Mouse (Mus musculus) right cerebral cortex, adult 2 months (tissue): ENCODE results near the gene Ikzf1.
A peak's percentile ranks its signal among the peaks of the same experiment; 100 is the strongest.

Experiments
- DNase-seq, 2 experiments: peaks; one replicate each; pipeline ENCODE4 v3.0.0; 2021 to 2022; ENCODE audit warnings: low spot score in 2 of 2

The Ikzf1 gene

DNA sequence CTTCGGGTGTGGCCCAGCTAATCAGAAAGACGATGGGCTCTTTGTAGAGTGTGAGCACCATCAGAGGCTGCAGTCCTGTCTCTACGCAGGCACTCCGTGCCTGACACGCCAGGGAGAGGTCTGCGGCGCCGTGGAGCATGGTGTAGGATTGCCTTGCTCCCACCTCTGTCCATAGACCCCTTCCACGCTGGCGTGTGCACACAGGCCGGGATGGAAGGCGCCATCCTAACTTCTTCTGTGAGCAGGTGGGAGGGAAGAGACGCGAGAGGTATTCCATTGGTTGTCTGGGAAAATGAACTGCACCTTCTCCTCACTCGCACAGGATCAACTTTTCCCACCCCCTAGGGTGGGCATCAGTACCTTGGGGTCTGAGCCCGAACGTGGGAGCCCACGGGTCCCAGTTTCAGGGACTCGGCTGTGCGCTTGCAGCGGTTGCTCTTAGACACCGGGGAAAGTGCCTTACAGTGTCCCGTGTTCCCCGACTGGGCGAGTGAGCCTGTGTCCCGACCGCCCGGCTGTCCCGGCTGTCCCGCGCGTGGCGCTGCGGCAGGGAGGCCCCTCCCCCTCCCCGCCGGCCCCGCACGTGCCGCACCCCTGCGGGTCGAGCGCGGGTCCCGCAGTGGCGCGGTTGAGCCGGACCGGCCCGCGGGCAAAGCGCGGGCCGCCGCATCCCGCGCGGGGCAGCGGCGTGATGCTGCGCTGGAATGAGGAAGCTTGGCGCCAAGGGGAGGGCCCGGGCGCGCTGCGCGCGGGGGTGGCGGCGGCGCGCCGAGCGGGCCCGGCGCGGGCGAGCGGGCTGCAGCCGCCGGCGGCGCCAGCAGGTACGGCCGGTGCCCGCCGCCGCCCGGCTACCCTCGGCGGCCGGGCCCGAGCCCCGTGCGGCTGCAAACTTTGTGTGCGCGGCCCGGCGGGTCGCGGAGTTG lies at the start of gene Ikzf1:
Gene Ikzf1, plus strand, starts transcription at position 74 of the 923 bp plus-strand sequence.
- DNase-seq = no peak

DNA sequence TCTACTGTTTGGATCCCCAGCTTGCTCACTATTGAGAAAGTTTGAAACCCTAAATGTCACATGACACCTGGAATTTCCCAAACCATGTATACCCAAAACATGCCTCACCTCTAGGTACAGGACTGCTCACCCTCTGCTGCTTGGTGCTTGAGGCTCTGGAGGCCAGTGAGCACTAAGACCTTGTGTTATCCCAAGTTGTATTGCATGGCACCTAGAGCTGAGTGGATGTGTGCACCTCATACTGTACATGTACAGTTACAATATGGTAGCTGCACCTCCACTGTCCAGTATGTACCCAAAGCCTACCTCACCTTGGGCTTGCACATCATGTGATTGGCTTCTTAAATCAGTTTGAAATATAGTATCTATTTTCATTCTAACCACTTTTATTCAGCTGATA lies 40.5 kb upstream of the Ikzf1 start:
- no peak for DNase-seq

DNA sequence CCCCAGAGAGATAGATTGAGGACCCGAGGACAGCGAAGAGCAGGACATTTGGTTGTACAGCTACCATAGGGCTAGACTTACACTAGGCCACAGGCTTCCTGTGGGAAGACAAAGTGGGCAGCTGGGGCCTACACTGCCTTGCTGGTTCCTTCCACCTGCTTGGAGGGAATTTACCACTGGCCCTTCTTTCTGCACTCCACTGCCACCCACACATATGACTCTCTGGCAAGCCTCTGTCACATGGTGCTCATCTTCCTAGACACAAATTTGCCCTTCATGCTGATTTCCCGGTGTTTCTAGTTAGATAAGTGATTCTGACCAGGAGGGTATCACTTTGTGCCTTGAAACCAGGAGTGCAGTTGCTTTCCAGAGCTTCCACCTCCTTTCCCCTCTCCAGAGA lies 28.4 kb upstream of the Ikzf1 start:
- DNase-seq = no peak

DNA sequence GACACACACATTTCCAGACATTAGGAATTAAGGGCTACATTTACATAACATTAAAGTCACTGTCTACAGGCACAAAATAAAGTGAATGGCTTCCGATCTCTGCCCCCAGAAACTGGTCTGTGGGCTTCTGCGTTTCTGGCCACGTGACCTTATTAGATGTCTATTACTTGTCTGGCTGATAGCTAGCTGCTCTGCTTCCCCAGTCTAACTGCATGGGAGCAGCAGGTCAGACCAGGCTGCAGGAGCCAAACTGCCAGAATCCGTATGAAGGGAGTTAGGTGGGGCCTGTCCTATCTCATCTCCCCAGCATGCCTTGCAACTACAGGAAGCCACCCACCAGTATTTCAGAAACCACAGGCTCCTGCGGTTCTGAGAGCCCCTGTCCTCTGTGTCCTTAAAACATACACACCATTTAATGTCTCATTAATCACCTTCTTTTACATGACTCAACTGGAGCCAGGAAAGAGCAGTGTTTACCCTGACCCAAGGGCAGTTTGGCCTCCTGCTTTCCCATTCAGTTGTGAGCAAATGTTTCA lies 27.7 kb upstream of the Ikzf1 start:
- no peak for DNase-seq

DNA sequence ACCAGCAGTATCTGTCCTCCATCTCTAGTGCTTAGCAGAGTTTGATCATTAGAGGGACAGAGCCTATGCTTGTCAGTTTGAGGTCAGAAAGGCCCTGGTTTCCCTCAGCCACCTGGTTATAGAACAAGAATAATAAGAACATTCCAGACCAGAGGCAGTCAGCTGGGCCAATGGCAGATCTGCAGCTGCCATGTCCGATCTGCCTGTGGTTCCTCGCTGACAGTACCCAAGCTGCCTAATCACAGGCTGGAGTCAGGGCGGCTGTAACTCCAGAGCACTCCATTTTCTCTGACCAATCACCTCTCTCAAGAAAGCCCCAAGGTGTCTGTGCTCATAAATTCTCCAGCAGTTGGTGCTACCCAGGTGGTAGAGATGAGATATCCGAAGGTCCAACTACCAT lies 27.2 kb upstream of the Ikzf1 start:
- no peak for DNase-seq

DNA sequence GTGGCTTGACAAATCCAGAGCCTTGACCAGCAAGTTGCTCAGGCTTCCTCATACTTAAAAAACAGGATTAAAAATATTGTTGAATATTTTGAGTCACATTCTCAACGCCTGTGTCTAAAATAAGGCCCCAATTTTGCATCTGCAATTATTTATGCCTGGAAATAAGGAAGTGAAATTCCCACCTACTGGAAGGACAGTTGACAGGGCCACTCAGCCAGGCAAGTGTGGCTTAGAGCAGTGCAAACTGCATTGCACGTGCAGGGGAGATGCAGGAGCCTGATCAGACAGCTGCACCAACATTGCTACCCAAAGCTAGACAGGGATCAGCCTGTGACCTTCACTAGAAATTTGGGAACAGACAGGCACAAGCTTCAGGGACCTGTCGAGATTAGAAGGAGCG lies 26.0 kb upstream of the Ikzf1 start:
- DNase-seq = no peak

DNA sequence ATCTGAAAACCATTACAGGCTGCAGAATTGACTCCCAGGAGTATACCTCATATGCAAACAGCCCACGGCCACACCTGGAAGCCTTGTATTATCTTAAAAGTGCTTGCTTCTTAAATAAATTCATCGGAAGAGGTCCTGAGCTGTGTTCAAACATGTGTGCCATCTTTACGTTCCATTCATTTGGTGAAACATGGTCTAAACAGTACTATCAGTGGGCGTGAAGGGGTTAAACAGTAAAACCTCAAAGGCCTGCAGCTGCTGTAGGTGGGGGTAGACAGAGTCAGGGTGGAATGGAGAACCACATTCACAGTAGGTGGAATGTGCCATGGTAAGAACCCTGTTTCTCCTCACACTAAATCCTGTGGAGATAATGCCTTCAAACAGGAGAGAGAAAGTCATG lies 24.2 kb upstream of the Ikzf1 start:
- DNase-seq = no peak

DNA sequence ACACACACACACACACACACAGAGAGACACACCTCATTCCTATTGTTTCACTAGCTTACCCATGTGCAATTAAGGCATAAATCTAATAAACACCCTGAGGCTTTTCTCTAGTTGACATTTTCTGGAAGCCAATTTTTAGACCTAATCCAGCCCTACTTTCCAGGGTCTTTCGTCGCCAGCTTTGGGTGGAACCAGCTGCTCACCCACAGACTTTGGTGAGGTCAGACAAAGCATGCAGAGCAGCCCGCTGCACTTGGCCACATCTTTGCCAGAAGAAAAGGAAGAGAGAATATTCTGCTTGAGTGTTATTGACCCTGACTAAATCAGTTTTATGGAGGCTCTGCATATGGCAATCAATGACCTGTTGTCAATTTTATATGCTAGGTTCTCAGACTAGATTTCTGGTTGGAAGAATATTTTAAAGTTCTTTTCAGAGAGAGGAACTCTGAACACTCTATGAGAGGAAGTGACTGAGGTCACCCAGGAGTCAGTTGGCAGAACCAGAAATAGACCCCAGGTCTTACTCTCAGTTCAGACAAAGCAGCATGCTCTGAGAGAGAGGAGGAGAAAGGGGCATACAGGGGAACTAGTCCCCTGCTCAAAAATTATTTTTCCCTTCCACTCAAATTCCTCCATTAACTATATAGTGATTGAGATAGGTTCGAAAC lies 17.4 kb upstream of the Ikzf1 start:
- no peak for DNase-seq

DNA sequence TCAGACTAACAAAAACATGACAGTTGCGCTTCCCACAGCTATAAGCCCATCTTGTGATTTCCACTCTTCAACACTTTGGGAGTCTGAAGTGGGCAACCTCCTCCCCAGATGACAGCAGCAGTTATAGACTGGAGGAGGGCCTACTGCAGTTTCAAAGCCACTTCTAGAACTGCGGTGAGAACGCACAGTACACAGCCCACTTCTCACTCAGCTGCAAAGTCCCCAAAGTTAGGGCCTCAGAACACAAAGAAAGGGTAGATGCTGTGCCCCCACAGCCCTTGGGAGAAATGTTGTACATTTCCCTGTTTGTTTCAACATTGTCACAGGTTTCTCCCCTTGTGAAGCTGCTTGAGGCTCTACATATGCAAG lies 16.9 kb upstream of the Ikzf1 start:
- DNase-seq = no peak

DNA sequence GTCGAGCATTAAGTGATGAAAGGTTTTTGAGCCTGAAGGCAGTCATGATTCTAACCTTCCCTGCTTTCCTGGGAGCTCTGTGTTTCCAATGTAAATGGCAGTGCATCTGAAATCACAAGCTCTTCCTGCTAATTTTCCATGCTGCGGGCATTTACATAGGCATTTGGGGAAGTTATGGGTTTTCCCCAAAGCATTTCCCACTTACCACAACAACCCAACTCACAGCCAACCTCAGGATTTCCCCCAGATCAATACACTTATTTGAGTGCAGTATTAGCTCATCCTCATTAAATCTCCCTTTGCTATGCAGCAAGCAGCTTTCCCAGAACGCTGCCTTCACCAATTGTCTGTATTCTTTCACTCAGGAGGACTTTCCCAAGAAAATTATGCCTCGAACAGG lies 11.8 kb upstream of the Ikzf1 start:
- DNase-seq = no peak

DNA sequence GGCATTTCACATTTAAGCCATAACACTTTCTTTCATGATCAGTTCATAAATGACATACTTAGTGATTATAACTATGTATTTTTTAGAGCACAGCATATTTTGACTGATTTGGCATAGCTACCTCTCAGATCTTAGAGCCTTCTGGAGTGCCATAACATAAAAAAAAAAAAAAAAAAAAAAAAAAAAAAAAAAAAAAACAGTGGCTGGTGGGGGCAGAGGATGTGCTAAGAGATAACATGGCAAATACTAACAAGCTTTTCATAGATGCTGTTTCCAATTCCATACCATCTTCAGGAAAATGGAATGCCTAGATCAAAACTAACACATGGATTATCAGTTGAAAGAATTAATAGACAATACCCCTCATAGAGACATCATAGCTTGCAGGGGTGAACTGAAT lies 9.7 kb upstream of the Ikzf1 start:
- DNase-seq = no peak

DNA sequence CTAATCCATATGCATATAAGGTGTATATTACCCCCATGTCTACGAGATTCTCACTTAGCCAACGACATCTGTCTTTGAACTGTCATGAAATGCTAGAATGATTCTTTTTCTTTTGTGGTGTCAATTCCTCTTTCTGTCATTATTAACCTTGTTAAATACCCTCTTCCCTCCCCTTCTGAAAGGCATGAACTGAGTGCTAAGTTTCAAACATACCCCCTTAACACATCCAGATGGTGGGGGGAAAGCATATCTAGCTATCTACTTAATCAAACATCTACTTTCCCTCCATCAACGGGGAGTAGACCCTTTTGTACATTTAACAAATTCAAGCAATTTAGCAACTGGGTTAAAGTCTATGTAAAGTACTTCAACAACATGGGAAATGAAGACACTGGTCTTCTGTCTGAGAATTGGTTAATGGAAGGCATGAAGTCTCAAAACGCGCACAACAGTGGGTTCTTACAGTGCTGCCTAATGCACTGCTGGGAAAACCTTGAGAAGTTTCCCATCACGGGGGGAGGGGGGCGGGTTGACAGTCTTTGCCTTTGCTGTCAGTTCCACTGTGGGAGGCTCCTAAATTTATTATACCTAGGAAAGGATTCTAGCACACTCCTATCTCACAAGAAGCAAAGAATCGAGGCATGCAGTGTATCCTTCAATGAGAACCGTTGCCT lies 8.6 kb upstream of the Ikzf1 start:
- no peak for DNase-seq

DNA sequence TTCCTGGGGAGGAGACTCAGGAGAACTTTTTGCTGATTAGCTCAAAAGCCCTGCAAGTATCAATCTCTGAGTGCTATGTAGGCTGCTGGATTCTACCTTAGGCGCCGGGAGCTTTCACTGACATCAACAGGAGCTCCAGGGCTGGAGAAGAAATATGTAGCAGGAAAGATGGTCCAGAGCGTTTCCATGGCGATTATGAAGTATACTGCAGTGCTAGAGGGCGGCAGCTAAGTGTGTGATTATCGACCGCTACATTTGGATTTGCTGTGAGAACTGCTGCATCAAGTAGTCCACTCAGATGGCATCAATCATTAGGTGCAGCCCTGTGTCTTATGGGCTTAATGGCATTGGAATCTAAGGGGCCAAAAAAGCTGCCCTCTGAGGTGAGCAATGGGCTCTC lies 7.6 kb upstream of the Ikzf1 start:
- DNase-seq = no peak

DNA sequence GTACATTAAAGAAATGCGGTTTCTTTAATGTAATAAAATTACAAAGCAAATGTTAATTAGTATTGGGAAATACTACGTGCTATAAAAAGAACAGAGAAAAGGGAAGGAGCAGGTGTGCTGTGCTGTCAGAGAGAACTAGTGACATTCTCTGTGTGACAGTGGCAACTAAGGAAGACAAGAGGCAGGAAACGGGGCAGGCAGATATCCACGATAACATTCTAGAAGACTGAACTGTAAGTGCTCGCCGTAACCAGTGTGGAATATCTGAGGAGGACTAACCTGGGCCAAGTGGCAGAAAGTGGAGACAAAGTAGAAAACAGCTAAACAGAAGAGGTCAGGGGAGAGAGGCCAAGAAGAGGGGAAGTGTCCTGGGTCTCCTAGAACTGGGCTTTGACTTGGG lies 5.8 kb upstream of the Ikzf1 start:
- no peak for DNase-seq

DNA sequence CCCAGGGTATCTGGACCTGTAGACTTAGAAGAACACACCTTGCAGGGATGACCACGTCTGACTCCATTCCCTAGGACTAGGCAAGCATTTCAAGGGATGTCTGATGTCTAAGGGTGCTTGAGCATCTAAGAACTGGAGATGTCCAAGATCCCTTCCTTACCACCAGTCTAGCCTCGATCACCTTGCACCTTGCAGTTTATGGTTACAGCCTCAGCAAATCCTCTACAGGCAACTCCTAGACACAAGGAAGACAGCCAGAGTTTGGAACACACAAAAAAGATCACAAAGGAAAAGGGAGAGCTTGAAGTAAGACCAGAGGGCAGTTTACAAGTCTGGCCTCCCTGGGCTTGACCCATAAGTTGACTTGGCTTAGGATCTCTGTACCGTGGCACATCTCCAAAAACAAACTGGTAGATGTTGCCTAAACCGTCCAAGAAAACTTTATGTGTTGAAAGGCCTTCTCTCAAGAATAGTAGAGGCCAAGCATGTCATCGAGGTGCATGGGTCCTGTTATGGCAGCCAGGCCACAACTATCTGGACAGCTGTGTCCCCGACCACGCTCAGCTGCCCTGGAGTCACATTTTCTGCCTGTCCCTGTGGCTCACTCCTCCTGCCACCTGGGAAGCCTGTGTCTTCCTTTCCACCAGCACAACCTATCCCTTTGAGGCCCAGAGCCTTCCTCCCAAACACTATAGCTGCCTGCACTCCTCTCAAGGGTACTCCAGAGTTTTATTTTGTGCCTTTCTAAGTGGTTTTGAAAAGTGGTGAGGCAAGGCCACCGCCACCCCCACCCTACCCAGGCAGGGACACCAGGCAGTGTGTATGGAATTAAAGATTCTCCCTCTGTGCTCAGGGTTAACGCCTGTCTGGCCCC lies 510 bp upstream of the Ikzf1 start:
- no peak for DNase-seq

DNA sequence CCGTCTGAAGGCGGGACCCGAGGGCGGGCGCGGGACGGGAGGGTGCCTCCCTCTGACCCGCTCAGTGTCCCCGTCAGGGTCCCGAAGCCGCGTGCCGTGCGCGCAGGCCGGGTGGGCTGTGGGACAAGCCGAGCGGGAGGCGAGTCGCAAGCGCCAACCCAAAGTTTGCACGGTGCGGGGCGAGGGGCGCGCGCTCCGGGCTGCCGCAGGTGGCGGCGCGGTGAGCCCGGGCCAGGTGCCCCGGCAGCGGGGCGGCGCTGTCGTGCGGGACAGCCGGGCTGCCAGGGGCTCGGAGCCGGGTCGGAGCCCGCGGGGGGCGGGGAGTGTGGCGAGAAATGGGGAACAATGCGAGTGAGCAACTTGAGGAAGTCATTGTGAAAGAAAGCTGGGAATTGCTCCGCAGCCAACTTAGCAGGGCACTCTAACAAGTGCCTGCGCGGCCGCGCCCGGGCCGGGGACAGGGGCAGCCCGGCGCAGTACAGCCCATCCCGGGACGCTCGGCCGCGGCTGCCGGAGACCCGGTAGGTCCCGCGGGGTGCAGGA lies 1.1 kb downstream of the Ikzf1 start:
- peak in 1 of 2 experiments; percentile 14 for DNase-seq

DNA sequence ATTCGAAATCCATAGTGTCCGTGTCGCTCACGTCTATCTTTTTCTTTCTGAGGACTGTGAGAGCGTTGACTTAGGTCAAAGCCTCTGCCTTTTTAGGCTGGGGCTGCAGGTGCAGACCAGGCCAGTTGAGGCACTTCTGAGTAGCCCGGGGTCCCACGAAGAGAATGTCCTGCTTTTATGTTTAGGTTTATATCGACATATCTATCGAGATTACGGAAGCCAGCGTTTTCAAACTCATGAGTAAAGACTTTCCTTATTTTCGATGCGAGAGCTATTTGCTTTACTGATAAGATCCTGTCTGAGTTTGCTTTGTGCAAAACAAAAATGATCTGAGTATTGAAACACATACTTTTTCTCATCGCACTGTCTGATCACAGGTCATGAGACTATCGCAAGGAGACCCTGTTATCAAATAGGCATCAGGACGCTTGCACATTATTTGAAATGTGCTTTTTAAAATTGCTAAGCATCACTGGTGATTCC lies 1.8 kb downstream of the Ikzf1 start:
- no peak for DNase-seq

DNA sequence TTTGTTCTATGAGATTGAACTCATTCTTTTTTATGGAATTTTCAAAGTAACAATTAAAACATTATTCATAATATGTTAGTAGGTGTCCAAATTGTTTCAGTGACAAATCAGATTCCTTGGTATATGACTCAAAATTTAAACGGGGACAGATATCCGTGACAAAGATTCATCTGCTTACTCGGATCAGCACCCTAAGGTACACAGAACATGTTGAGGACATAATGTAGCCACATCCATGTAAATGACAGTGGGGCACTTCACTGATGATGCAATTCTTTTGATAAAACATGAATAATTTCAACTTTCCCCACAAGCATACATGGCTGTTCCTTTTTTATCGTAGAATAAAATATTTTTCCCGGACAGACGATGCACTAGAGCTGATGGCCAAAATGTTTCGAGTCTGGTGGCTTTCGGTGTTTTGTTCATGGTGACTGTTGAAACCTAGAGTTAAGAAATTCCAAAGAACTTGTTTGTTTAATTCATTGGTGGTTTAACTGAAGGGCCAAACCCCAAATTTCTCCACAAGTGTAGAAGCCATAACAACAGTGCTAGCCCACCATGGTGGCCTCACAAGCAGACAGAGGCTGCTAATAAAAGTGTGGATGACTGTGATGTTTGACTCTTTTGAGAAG lies 2.9 kb downstream of the Ikzf1 start:
- no peak for DNase-seq

DNA sequence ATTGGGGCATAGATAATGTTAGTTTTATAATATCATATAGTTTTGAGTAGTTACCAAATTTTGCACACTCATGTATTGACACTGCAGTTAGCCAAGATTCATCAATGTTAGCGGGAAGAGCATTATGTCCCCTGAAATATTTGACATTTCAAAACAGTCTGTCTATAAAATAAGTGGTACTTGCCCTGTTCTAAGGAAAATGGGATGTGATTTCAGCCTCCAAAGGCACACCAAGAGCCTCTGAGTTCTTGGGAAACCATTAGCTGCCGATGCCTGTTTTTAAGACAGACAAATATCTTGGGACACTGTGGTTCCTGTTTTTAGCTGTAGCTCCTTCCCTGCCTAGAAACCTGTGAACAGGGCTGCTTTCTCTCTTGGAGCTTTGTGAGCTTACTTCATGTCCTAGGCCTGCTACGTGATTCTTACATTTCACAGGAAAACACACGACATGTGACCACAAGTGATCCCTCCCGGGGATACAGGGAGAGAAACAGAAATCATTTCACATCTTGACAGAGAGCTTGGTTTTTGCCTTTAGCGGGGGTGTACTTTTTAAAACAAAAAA lies 4.0 kb downstream of the Ikzf1 start:
- DNase-seq = no peak

DNA sequence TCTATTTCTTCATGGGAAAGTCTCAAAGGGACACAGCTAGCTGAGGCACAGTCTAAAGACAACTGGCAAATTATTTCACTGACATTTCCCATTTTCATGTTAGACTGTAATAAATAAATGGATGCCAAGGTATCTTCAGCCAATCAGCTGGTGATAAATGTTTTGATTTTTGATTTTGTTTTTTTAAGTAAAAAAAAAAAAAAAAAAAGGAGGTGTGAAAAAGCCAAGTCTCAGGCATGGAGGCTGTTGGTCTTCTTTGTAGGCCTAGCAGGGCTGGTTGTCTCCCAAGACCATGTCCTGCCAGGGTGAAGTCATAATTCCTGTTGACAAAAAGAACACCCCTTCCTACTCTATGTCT lies 4.9 kb downstream of the Ikzf1 start:
- no peak for DNase-seq
